Mouse (Mus musculus) ES-Bruce4 (cell line): ENCODE data around the gene Ier5l. TPM values are rescaled to one million over a fixed set of nuclear protein-coding genes. Genes with fewer than 3 reads are reported as not detected.

Experiments used
- H3K27ac ChIP-seq: 2 replicates; pipeline ENCODE4 v1.5.1; 2012; ENCODE audit warnings: low read length, inconsistent platforms; ENCODE audit not compliant: insufficient read depth
- H3K27me3 ChIP-seq: 2 replicates; pipeline ENCODE4 v1.6.1; 2012; ENCODE audit warnings: mild to moderate bottlenecking, low read length, inconsistent platforms; ENCODE audit not compliant: control insufficient read depth, poor library complexity, insufficient read depth, severe bottlenecking
- H3K36me3 ChIP-seq: 2 replicates; pipeline ENCODE4 v1.6.1; 2012; ENCODE audit warnings: inconsistent platforms, mild to moderate bottlenecking, low read length, moderate library complexity; ENCODE audit not compliant: control insufficient read depth, poor library complexity, insufficient read depth, severe bottlenecking
- H3K4me1 ChIP-seq: one replicate; pipeline ENCODE4 v1.8.1; 2011; ENCODE audit warnings: low read length; ENCODE audit not compliant: control insufficient read depth, insufficient read depth
- H3K4me3 ChIP-seq: 2 replicates; pipeline ENCODE4 v1.5.1; 2011; ENCODE audit warnings: low read depth, mild to moderate bottlenecking, low read length
- H3K9ac ChIP-seq: 2 replicates; pipeline ENCODE4 v1.6.1; 2012; ENCODE audit warnings: low read depth, mild to moderate bottlenecking, inconsistent platforms; ENCODE audit not compliant: poor library complexity, severe bottlenecking
- H3K9me3 ChIP-seq: replicated peaks from 2 replicates; pipeline ENCODE4 v1.6.1; 2012; ENCODE audit warnings: mild to moderate bottlenecking, low read length, inconsistent platforms; ENCODE audit not compliant: control insufficient read depth, poor library complexity, insufficient read depth, severe bottlenecking
- CTCF ChIP-seq: IDR thresholded peaks from one replicate; pipeline ENCODE4 v1.8.1; 2011; ENCODE audit warnings: low read depth, low read length
- EP300 ChIP-seq: IDR thresholded peaks from 2 replicates; pipeline ENCODE4 v1.6.1; 2011; ENCODE audit warnings: low read depth, low read length; ENCODE audit not compliant: insufficient read depth
- POLR2A ChIP-seq: IDR thresholded peaks from one replicate; pipeline ENCODE4 v1.8.1; 2011; ENCODE audit warnings: low read length; ENCODE audit not compliant: insufficient read depth
- polyA plus RNA-seq: library from polyadenylated mRNA; stranded (reverse); fragments of >200 nt; gene quantifications from 2 replicates; pipeline ENCODE4 v1.2.4, GENCODE M21; 2011; ENCODE audit warnings: low read depth; ENCODE audit not compliant: missing spikeins, insufficient read depth, insufficient read length

Ier5l gene
- polyA plus RNA-seq, 1 experiment: 5.3 TPM

DNA sequence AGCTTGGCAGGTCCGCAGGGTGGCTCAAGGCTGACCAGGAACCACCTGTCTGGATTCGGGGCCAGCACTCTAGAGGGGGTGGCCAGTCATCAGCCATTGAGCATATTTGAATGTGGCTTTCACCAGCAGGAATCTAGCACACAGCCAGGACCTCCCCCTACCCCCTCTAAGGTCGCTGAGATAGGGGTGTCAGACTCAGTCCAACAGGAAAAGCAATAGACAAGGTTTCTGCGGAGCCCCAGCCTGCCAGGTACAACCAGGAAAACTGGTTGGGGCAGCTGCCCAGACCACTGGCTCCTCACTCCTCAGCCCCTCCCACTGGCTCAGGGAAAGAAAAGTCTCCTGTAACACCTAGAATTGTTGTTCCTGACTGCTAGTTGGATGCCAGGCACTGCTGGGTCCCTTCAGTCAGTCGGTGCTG is 10.7 kb downstream of the Ier5l start:
- Histone ChIP-seq H3K4me3 (no peak overlapping the region), H3K27ac (no peak overlapping the region), H3K4me1 (peaks cover 2% of the 10 kb centered on the region), H3K27me3 (no peaks in the 10 kb centered on the region), H3K9me3 (no peaks in the 10 kb centered on the region), H3K36me3 (no peaks in the 10 kb centered on the region), H3K9ac (no peak overlapping the region)
- no peak for TF ChIP-seq EP300
- TF ChIP-seq POLR2A: no peak
- TF ChIP-seq CTCF: no peak

DNA sequence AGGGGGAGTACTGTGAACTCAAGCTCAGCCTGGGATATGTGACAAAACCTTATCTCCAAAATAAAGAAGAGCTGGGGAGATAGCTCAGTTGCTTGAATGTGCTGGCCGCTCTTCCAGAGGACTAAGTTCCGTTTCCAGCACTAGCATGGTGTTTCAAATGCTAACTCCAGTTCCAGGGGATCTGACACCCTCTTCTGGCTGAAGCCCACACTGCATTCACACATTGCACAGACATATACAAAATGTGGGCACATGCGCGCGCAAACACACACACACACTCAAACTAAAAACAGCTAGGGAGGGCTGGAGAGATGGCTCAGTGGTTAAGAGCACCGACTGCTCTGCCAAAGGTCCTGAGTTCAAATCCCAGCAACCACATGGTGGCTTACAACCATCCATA is 14.8 kb downstream of the Ier5l start:
- peak; percentile 52 for TF ChIP-seq CTCF
- TF ChIP-seq POLR2A: no peak
- H3K9me3 ChIP-seq: no peaks in the 10 kb centered on the region
- no peak overlapping the region for H3K9ac ChIP-seq
- H3K4me1 ChIP-seq: peaks cover 2% of the 10 kb centered on the region
- no peaks in the 10 kb centered on the region for H3K27me3 ChIP-seq
- H3K36me3 ChIP-seq: no peaks in the 10 kb centered on the region
- H3K4me3 ChIP-seq: no peak overlapping the region
- no peak overlapping the region for H3K27ac ChIP-seq

DNA sequence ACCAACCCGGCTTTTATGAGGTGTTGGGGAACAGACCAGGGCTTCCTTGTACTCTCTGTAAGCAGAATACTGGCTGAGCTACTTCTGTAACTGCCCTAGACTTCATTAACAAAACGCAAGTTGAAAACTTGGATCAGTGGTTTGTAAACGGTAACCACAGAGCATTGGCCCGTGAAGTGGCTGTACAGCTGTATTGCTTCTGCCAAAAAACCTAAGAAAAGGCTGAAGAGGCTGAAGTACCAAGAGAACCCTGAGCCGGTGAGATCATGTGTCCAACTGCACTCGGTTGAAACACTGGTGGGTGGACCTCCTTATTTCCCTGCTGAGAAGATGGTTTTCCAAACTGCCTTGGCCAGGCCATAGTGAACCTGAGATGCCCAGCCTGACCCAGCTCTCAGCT is 15.7 kb downstream of the Ier5l start:
- Histone ChIP-seq H3K27ac (no peak overlapping the region), H3K9ac (no peak overlapping the region), H3K4me1 (no peaks in the 10 kb centered on the region), H3K9me3 (no peaks in the 10 kb centered on the region), H3K36me3 (no peaks in the 10 kb centered on the region), H3K4me3 (no peak overlapping the region), H3K27me3 (no peaks in the 10 kb centered on the region)
- TF ChIP-seq POLR2A (no peak), CTCF (no peak), EP300 (no peak)

DNA sequence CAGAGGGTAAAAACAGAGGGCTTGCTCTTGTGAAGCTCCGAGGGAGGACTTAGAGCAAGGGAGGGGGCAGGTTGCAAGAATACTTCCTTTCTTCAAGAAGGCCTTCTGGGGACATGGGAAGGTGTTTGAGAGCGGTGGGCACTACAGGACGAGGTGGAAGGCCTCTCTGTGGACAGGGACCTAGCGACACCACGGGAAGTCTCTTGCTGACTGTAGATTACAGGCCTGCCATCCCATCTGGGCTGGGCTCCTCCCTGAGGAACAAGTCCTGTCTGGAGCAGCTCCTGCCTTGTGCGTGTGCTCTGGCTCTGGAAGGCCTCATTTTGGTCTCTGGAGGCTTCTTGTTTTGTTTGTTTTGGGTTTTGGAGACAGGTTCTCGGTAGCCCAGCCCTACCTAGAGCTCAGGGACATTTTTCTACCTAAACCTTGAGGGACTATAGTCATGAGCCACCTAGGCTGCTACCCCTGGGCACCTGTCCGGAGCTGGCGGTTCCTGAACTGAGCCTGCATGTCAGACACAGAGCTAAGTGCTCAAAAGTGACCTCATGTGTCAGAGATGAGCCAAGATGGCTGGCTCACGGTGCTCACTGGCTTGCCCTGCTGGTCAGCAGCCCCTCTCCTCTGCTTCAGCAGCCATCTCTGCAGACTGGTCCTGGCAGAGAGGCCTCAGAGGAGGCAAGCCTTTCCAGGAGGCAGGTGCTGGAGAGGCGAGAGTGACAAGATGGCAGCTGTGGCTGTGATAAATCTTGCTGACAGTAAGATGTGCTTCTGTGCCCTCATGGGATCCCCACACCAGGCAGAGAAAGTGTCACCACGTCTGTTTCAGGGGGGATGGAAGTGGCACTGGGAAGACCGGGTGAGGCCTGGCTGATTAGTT is 17.7 kb downstream of the Ier5l start:
- TF ChIP-seq EP300 (no peak), CTCF (no peak), POLR2A (no peak)
- peaks cover 2% of the 10 kb centered on the region for H3K4me1 ChIP-seq
- H3K9ac ChIP-seq: no peak overlapping the region
- no peaks in the 10 kb centered on the region for H3K27me3 ChIP-seq
- no peak overlapping the region for H3K4me3 ChIP-seq
- no peaks in the 10 kb centered on the region for H3K36me3 ChIP-seq
- H3K27ac ChIP-seq: no peak overlapping the region
- H3K9me3 ChIP-seq: no peaks in the 10 kb centered on the region

DNA sequence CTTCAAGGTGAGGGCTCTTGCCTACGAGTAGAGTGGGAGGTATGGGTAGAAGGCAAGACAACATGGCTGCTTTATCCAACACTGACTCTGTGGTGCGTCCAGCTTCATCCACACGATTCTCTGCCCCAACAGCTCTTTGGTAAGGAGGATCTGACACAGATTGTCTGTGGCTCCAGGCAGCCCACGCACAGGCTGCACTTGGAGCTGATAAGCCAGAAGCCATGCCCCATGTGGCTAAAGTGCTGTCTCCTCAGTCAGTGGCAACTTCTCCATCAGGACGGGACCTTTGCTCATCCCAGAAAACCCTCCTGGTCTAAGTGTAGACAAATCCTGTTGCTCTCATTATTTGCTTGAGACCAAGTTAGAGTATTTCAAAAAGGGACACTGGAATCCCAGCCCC is 19.4 kb downstream of the Ier5l start:
- no peak overlapping the region for H3K27ac ChIP-seq
- H3K36me3 ChIP-seq: no peaks in the 10 kb centered on the region
- H3K9me3 ChIP-seq: no peaks in the 10 kb centered on the region
- H3K9ac ChIP-seq: no peak overlapping the region
- TF ChIP-seq CTCF (no peak), EP300 (no peak), POLR2A (no peak)
- no peak overlapping the region for H3K4me3 ChIP-seq
- H3K4me1 ChIP-seq: peaks cover 2% of the 10 kb centered on the region
- H3K27me3 ChIP-seq: no peaks in the 10 kb centered on the region

DNA sequence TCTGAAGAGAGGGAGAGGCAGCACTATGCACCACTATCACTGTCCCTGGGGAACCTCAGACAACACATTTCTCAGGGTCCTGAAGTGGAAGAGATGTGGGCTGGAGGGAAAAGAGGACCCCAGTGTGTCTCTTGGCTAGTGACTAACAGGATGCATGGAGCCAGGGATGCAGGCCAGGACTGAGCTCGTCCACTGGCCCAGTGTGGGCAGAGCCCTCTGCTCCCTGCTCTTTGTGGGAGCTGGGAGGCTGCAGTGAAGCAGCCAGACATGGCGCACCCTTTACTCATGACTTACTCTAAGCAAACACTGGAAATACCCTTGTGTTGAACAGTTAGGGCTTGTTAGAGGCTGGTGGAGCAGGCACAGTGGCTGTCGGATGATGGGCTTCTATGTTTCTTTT is 20.4 kb downstream of the Ier5l start:
- TF ChIP-seq EP300: no peak
- TF ChIP-seq POLR2A: no peak
- no peak for TF ChIP-seq CTCF
- Histone ChIP-seq H3K9me3 (no peaks in the 10 kb centered on the region), H3K9ac (no peak overlapping the region), H3K4me3 (no peak overlapping the region), H3K36me3 (no peaks in the 10 kb centered on the region), H3K27me3 (no peaks in the 10 kb centered on the region), H3K4me1 (peaks cover 2% of the 10 kb centered on the region), H3K27ac (no peak overlapping the region)
